26 mouse cellular contexts compared by ENCODE assay signal in genomic region chr8:115322501-115322900, GRCm38 (mm10).
DNase-seq lines count a peak whose midpoint lies in the region; ATAC-seq lines count a peak whose summit lies in the region.
"Had no signal": no experiment of that assay in that cellular context is flagged by ENCODE, and none has a peak within 500 bp of the region (broad histone marks: within the 10 kb centered on the region; RNA-seq: fewer than 3 reads in every experiment).

No protein-coding gene starts in this region.

- no peak for ATAC-seq in kidney, embryonic 16.5 days (ENCODE audit: low FRiP score, low TSS enrichment)
- peak; percentile 70; the same call in 1 of the 2 replicates for ATAC-seq in lung, embryonic 16.5 days (ENCODE audit: low read depth)
- ATAC-seq: forebrain, embryonic 14.5 days; hindbrain, embryonic 16.5 days; midbrain, embryonic 16.5 days; Patski had no signal

- intact Hi-C loops in heart, postnatal 25 days (cut with DNase I): no loop called here

- H3K36me3 ChIP-seq in kidney, embryonic 16.5 days (ENCODE audit: insufficient read depth, low read length): no peaks in the 10 kb centered on the region
- H3K36me3 ChIP-seq in lung, embryonic 16.5 days (ENCODE audit: control insufficient read depth, insufficient read depth, low read length): no peaks in the 10 kb centered on the region
- H3K36me3 ChIP-seq: limb, embryonic 12.5 days; liver, embryonic 13.5 days; midbrain, embryonic 10.5 days had no signal

- no peaks in the 10 kb centered on the region for H3K9me3 ChIP-seq in kidney, embryonic 16.5 days (ENCODE audit: low read length)
- no peaks in the 10 kb centered on the region for H3K9me3 ChIP-seq in lung, embryonic 16.5 days (ENCODE audit: control insufficient read depth, low read length)
- H3K9me3 ChIP-seq: limb, embryonic 12.5 days; liver, embryonic 13.5 days; midbrain, embryonic 10.5 days had no signal

- H3K27ac ChIP-seq in kidney, embryonic 16.5 days (ENCODE audit: low read length): no peak overlapping the region
- H3K27ac ChIP-seq in lung, embryonic 16.5 days (ENCODE audit: low read length): no peak overlapping the region; the same call in 1 of the 2 replicates
- H3K27ac ChIP-seq: layer of hippocampus, adult 2 months; left cerebral cortex, adult 2 months; limb, embryonic 12.5 days; liver, embryonic 13.5 days; midbrain, embryonic 10.5 days; stomach, postnatal 0 days had no signal

- no peak overlapping the region for H3K9ac ChIP-seq in kidney, embryonic 16.5 days (replicated peaks; ENCODE audit: low read length)
- no peak overlapping the region for H3K9ac ChIP-seq in lung, embryonic 16.5 days (ENCODE audit: low read length)
- H3K9ac ChIP-seq: limb, embryonic 12.5 days; liver, embryonic 13.5 days had no signal

- no peak overlapping the region for H3K4me2 ChIP-seq in kidney, embryonic 16.5 days (replicated peaks; ENCODE audit: low read depth, low read length)
- H3K4me2 ChIP-seq in lung, embryonic 16.5 days (ENCODE audit: low read depth, low read length): no peak overlapping the region
- H3K4me2 ChIP-seq: limb, embryonic 12.5 days; liver, embryonic 13.5 days had no signal

- DNase-seq in heart, adult 8-10 months (ENCODE audit: low spot score): peak; percentile 39
- no peak for DNase-seq in heart, postnatal 25 days (ENCODE audit: low spot score)
- peak; percentile 14 for DNase-seq in kidney, postnatal 14 days
- DNase-seq in lung, postnatal 14 days: no peak
- DNase-seq in lung, postnatal 10 days: peak; percentile 3
- no peak for DNase-seq in c-Kit-positive CD71-positive TER-119-positive erythroid progenitor cells, embryonic 14.5 days (ENCODE audit: low spot score)
- DNase-seq: adrenal gland, postnatal 10 days; cerebellum, adult 11 months; cerebellum, adult 9-10 months; cerebellum, postnatal 36 days; gastrocnemius, postnatal 14 days; kidney, adult 18-20 months; liver, embryonic 13.5 days; right cerebral cortex, postnatal 4 days; thymus, postnatal 4 days had no signal

- no peak overlapping the region for H3K4me3 ChIP-seq in kidney, embryonic 16.5 days (ENCODE audit: low read length)
- H3K4me3 ChIP-seq in lung, embryonic 16.5 days (ENCODE audit: low read length): no peak overlapping the region
- H3K4me3 ChIP-seq: layer of hippocampus, adult 2 months; left cerebral cortex, adult 2 months; limb, embryonic 12.5 days; liver, embryonic 13.5 days; midbrain, embryonic 10.5 days had no signal

- no peaks in the 10 kb centered on the region for H3K27me3 ChIP-seq in kidney, embryonic 16.5 days (ENCODE audit: insufficient read depth, low read length)
- no peaks in the 10 kb centered on the region for H3K27me3 ChIP-seq in lung, embryonic 16.5 days (ENCODE audit: control insufficient read depth, insufficient read depth, low read depth, low read length)
- H3K27me3 ChIP-seq: limb, embryonic 12.5 days; liver, embryonic 13.5 days; Patski had no signal

- no peaks in the 10 kb centered on the region for H3K4me1 ChIP-seq in kidney, embryonic 16.5 days (ENCODE audit: insufficient read depth, low read length)
- peaks cover 3% of the 10 kb centered on the region; the same call in 1 of the 2 replicates for H3K4me1 ChIP-seq in lung, embryonic 16.5 days (replicated peaks; ENCODE audit: control insufficient read depth, insufficient read depth, low read length)
- H3K4me1 ChIP-seq: liver, embryonic 13.5 days; midbrain, embryonic 10.5 days had no signal

- 90% methylated on average over 5 of the region's 5 CpGs for WGBS in kidney, embryonic 16.5 days
- WGBS in lung, embryonic 16.5 days: 57% methylated on average over 5 of the region's 5 CpGs

Comparison
In these comparisons a context has a peak if more than half of its experiments do, and no peak if none do; other contexts are left out.
1. DNase-seq: peak in heart, adult 8-10 months (single experiment), kidney, postnatal 14 days (single experiment) and lung, postnatal 10 days (single experiment); none in heart, postnatal 25 days (single experiment), lung, postnatal 14 days (single experiment) and c-Kit-positive CD71-positive TER-119-positive erythroid progenitor cells, embryonic 14.5 days (single experiment).